Mouse (Mus musculus) adrenal gland, postnatal 4 days (tissue): Measurements from ENCODE around the gene Sh2d7. TPM values are rescaled to one million over a fixed set of nuclear protein-coding genes. Genes with fewer than 3 reads are reported as not detected.
A peak's percentile ranks its signal among the peaks of the same experiment; 100 is the strongest.

Experiments used
- DNase-seq, 2 experiments: peaks; one replicate each; pipeline ENCODE4 v3.0.0; 2021 to 2022; ENCODE audit warnings: low spot score in 2 of 2, mixed read lengths in 2 of 2
- long read RNA-seq, 2 experiments: library from polyadenylated mRNA; stranded (forward); transcript quantifications; one replicate each; pipeline ENCODE4 v2.0.0; 2021
- total RNA-seq, 2 experiments: library from RNA; stranded (reverse); gene quantifications; 2 replicates each; pipeline ENCODE4 v1.2.3; 2021

The Sh2d7 gene
- not detected for total RNA-seq
- long read RNA-seq, experiment 1: 0 reads
- long read RNA-seq, experiment 2: 0 reads

DNA sequence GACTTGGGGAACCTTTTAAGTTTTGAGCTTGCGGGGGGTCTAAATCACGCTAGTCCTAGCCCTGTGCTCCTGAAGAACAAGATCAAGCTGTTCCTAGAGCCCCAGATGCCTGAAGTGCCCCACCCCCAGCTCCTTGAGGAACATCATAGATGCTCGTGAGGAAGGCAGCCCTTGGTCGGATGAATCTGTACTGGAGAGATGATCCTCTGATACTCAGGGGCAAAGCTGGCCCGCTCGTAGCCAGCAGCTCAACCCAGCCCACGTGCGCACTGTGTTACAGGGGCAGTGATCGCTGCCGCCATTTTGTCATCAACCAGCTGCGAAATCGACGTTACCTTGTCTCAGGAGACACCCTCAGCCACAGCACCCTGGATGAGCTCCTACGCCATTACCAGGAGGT, at the start of gene Sh2d7:
Gene Sh2d7, plus strand, starts transcription at position 301 of the 400 bp plus-strand sequence.
- DNase-seq: no peak

DNA sequence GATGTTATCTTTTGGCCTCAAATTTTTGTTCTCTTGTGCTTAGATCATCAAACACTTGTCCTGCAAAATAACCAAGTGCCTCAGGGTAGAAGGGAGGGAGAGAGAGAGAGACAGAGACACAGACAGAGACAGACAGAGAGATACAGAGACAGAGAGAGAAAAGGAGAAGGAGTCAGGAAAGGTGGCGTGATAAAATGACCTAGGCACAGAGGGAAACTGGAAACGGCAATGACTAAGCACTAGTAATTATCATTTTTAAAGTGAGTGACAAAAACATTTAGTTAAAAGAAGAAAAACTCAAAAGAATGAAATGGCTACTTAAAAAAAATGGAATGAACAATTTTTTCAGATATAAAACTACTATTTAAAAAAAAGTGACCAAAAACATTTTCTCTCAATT, 49.2 kb upstream of the Sh2d7 start:
- no peak for DNase-seq

DNA sequence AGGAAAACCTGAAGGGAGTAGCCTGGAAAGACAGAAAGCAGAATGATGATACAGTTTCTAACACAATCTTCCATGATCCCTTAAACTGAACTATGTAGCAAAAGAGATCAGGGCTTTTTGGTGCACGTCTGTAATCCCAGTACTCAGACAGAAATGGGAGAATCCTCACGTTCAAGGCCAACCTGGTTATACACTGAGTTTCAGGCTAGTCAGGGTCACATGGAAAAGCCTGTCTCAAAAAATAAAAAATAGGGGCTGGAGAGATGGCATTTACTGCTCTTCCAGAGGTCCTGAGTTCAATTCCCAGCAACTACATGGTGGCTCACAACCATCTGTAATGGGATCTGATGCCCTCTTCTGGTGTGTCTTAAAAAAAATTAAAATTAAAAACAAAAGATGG, 48.4 kb upstream of the Sh2d7 start:
- DNase-seq: no peak

DNA sequence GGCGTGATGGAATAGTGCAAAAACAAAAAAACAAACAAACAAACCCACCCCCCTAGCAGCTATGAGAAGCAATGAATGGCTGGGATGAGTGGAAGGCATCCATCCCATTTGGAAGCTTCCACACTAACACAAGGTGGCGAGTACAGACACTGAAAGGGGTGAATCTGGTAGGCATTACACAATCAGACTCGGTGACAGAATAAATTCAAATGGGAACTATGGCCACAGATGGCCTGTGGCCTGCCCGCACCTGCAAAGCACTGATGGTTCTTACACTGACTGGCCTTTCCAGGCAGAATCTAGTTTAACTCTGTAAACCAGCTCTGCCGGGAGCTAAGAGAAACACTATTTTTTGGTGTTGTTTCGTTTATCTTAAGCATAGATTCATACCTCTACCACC, 39.5 kb upstream of the Sh2d7 start:
- no peak for DNase-seq

DNA sequence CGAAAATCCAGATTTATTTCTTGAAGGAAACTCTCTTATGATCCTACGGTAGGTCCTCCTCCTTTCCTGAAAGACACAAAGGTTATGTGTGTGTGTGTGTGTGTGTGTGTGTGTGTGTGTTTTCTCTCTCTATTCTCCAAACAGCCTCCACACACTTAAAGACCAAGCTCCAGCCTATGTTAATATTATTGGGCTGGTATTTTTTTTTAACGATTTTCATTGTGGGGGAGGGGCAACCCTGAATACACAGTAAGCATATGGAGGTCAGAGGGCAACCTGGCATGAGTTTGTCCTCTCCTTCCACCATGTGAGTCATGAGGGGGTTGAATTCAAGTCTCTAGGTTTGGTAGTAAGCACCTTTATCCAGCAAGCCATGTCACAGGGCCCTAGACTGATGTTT, 39.0 kb upstream of the Sh2d7 start:
- no peak for DNase-seq

DNA sequence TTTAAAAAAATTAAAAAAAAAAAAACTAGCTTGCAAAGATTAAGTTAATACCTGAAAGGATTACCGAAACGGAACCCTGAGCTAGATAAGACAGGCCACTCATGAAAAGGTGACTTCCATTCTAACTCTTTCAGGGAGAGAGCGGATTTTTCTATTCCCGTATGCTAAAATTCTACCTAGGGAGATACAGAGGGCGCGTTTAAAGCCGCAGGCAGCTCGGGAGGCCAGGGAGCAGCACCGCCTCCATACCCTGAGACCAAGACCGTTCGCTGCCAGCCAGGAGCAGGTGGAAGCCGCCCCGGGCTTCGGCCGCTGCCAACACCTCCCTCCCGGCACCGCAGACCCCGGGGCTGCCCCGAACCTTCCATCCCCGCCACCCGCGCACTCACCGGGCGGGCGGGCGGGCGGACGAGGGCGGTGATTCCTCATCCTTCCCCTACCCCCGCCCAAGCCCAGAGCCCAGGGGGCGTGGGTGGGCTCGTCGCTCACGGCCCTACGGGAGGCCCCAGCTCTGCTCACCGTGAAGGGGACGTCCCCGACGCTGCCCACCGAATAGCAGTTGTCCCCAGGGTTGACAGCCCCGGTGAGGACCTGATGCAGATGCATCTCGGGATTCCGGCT, 37.8 kb upstream of the Sh2d7 start:
- peak; percentile 10 to 19 for DNase-seq

DNA sequence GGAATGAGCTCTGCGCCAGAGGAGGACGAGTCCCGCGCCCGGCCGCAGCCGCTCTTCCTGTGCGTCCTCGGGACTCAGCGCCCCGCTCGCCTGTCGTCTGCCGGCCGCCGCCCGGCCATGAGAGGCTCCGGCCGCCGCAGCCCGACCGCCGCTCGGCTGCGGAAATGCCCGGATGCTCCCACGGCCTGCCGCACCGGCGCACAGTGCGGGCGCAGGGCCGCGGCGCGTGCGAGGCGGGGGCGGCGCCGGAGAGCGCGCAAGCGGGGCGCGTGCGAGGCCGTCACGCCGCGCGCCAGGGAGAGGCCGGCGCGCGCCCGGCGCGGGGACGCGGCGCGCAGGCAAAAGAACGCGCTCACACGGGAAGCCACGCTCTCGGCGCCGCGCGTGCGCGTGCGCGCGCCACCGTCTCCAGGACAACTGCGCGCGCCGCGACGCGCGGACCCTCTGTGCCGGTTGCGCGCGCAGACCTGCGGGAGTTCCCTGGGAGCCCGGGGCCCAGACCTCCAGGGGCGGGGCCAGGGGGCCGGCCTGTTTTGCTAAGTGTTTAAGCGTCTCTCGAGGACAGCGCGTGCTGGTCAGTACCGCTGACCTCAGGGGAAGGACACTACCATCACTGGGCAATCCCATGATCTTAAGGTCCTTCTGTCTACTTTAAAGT, 37.2 kb upstream of the Sh2d7 start, which contains the start of gene Dmxl2:
Gene Dmxl2, minus strand, starts transcription at position 174 of the 658 bp plus-strand sequence.
- DNase-seq: peak; percentile 66 to 81

DNA sequence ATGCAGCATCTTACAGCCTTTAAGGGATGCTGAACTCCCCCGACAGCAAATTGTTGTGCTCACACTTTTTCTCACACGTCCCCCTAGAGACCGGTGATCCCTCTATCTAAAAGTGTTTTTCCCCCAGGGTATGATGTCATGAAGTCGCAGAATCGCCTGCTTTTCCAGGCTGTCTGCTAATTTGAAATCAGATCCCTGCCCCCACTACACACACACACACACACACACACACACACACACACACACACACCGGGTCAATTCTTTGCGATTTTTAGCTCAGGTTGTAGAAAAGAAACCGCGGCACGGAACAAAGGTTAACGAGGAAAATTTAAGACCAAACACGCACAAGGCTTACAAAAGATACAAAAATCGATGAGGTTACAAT, 36.7 kb upstream of the Sh2d7 start:
- peak in 1 of 2 experiments; percentile 3 for DNase-seq

DNA sequence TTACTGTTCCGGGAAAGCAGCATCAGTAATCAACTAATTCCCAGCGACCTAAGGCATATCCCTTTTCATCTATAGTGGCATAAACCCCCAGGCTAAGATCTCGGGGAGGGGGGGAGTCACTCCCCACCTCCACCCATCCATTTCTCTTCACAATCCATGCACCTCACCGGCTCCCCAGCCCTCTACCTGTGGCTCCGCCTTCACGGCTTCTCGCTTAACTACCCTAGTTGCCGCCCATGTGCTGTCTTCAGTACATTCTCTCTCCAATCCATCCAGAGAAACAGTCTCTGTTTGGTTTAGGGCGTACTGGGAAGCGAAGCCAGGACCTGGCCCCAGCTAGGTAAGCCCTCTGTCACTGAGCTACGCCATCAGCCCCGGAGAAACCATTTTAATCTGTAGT, 35.9 kb upstream of the Sh2d7 start:
- no peak for DNase-seq

DNA sequence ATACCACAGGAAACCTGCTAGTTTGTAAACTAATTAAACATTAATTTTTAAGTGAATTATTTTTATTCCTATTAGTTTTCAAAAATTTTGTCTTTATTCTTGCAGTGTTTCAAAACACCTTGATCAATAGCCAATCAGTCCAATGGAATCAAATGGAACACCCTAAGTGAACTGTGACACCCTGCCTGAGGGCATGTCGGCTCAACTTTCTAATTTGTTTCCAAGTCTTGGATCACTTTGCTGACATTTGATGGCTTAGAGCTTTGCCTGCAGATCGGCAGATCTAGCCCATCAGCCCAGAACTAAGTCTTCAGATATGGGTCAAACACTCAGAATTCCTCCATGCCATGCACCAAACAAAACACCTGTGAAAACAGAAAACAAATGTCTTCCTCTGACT, 22.8 kb upstream of the Sh2d7 start:
- DNase-seq: no peak

DNA sequence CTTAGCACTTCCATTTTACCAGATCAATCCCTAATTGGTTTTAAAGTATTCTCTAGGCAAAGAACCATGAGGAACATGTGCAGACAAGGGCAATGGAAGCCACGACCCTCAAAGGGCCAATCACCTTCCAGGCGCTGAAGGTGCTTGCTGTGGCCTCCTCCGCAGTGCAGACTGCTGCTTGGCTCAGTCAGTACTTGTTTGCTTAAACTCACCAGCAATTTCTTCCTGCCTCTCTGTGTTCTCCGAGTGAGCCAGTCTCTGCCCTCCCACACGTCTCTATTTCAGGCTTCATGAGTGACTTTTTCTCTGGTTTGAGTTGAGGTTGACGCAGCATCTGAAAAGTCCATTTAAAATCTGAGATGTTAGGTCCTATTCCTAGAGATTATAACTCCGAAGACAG, 19.9 kb upstream of the Sh2d7 start:
- DNase-seq: no peak

DNA sequence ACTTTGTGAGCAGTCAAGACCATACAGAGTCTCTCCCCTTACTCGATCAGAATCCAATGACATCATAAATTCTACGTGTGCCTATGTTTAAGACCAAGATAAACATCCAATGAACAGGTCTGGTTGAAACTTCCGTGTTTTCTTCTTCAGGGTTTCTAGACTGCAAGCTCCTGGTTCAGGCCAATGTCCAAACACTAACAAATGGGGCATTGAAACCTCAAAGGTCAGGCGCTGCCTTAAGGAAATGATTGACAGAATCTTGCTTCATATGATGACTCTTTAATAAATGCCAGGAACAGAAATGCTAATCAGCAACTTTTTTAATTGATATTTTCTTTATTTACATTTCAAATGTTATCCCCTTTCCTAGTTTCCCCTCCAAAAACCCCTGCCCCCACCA, 18.5 kb upstream of the Sh2d7 start:
- DNase-seq: no peak

DNA sequence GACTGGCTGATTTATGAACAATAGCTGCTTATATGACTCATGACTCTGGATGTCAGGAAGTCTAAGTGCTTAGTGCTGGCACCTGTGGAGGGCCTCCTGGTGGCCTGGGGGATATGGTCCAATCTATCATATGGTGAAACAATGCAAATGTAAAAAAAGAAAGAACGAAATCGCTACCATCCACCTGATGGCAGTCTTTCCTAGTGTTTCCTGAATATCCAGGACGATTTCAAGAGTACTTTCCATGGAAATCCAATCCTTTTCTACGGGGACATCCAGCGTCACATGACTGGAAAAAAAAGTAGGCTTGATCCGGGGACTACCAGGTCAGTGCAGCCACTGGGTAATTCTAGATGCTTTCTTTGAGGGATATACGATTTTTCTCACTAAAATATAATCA, 11.1 kb upstream of the Sh2d7 start:
- no peak for DNase-seq

DNA sequence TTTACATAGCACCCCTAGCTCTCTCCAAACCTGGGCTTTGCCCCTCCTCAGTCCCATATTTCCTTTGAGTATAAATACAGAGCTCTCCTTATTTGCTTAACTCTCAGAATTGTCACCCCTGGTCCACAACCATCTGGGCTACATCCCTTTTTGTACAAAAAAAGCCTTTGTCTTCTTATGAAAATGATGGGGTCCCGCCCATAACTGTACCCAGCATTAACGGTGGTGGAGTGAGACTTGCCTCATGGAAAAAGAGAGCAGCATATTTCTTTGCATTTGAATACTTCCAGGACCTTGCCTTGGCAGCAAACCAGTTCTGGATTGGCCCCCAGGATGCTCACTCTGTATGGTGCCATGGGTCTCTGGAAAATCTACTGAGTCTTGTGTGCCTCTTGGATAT, 8.8 kb upstream of the Sh2d7 start:
- DNase-seq: no peak

DNA sequence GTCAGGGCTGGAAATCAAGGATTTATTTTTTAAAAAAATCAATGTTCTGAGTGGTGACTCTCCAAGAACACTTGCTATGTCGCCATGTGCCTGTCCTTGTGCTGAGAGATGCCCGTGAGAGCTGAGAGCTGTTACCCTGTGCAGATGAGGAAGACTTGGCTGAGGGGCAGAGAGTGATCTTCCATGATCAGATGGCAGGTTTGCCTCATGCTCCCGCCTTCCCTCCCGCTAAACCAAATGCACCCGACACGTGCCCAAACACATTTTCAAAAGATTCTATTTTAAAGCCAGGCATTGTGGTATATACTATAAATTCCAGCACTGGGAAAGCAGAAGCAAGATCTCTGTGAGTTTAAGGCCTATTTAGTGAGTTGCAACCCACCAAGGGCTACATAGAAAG, 7.9 kb upstream of the Sh2d7 start:
- no peak for DNase-seq

DNA sequence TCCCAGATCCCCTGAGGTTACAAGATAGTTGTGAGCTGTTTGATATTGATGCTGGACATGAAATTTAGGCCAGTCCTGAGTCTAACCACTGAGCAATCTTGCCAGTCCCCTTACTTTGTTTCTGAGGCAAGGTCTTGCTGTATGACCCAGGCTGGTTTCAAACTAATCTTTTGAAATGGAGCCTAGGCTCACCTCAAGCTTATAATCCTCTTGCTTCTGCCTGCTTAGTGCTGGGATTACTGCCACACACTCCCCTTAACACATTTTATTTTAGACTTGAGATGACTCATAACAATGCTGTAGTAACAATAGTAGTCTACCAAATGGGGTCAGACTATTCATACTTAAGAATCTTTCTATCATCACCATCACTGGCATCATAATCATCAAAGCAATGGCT, 7.4 kb upstream of the Sh2d7 start:
- no peak for DNase-seq

DNA sequence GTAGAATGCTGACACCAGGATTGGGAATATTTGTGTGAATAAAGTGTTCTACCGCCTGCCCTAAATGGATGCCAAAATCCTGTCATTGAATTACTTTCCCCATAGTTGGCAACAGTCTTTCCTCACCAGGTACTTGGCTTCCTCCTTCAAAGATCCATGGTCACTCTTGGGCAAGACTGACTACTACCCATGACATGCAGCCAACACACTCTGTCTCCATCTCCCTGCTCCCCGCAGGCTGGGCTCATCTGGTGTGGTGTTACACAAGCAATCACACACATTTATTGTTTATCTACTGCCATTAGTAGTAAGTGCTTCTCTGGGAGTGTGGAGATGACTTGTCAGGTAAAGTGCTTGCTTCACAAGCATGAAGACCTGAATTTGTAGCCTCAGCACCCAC, 5.9 kb upstream of the Sh2d7 start:
- DNase-seq: no peak

DNA sequence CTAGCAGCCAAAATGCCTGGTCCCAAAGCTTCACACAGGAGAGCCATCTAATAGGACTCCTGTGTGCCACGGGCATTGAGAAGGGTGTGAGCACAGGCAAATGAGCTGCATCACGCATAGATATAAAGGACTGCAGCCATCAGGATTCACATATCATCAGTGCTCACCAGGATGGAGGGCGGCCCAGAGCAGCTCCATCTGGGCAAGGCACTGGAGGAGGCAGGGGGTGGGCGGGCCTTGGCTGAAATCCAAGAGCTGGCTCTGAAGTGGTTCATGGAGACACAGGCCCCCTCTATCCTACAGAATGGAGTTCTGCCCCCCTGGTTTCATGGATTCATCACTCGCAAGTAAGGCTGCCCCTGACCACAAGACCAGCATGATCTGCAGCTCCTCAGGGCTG, 4.8 kb upstream of the Sh2d7 start:
- no peak for DNase-seq

DNA sequence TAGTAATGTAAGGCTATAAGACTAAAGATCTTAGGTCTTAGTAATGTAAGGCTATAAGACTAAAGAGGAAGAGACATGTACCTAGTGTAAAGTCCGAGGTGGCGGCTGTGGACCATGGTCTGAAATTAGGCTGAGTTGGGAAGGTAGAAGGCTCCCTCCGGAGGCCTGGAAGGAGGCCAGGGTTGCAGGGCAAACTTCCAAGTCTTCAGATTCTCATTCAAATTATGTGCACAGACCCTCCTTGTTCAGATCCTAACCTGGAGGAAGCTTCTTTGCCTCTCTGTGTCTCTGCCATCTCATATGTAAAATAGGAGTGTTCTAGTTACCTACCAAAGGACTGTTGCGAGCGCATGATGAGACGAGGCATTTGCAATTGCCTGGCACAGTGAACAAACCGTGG, 2.5 kb upstream of the Sh2d7 start:
- no peak for DNase-seq

DNA sequence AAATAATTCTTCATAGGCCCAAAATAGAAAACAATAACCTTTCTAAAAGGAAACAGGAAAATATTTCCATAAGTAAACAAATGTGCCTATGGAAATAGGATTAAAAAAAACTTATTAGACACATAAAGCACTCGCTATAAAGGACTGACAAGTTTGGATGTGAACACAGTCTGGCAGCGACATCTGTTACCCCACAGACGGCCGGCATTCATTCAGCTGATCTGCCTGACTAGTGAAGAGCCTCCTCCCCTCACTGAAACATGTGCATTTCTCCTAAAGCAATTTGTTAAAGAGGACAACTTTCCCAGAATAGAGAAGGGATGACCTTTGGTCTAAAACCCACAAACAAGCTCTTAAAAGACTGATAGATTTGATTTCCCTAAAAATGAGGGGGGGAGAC, 1.8 kb upstream of the Sh2d7 start:
- DNase-seq: no peak

DNA sequence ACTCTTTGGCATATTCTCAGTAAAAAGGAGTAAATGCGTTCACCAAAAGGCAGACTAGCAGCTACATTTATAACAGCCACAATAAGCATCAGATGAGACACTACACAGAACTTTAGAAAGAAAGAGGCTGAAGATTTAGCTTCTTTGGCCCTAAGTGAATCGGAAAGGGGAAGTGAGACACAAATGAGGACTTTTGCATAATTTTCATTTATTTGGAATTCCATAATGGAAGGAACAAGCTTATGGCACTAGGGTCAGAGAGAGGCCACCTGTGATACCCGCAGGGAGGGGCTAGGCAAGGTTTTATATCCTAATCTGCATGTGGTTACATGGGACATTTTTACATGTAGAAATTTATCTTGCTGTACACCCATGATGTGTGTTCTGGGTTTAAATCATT, 1.3 kb upstream of the Sh2d7 start:
- DNase-seq: no peak

DNA sequence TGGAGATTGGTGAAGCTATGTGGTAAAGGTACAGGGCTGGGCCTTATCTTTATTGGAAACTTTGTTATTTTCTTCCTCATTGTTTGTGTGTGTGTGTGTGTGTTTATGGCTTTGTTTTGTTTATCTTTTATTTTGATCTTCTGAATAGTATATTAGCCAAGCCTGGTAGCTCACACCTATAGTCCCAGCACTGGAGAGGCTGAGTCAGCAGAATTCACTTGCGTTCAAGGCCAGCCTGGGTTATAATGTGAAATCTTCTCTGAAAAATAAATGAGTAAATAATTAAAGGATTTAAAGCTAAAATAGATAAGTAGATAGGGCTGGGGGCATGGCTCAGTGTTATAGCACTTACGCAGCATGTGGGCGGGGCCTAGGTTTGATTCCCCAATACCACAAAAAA, 540 bp upstream of the Sh2d7 start:
- DNase-seq: no peak

DNA sequence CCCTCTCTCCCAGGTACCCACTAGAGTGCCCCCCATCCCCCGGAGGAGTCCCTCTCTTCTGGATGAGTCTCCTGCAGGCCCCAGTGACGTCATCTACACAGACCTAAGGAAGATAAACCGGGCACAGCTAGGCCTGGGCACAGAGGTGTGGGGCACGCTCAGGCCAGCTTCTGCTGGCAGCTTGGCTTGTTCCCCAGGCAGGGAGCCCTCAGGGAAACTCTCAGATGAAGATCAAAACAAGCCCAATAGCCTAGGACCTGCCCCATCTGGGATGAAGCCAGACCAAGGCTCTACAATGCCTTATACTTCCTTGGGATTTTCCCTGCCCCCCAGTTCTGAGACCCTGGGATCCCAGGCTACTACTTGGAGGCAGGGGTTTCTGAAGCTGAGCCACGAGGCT, 2.0 kb downstream of the Sh2d7 start:
- DNase-seq: no peak
